Mouse (Mus musculus): ENCODE results near the gene Oaf.

Gene Oaf

DNA sequence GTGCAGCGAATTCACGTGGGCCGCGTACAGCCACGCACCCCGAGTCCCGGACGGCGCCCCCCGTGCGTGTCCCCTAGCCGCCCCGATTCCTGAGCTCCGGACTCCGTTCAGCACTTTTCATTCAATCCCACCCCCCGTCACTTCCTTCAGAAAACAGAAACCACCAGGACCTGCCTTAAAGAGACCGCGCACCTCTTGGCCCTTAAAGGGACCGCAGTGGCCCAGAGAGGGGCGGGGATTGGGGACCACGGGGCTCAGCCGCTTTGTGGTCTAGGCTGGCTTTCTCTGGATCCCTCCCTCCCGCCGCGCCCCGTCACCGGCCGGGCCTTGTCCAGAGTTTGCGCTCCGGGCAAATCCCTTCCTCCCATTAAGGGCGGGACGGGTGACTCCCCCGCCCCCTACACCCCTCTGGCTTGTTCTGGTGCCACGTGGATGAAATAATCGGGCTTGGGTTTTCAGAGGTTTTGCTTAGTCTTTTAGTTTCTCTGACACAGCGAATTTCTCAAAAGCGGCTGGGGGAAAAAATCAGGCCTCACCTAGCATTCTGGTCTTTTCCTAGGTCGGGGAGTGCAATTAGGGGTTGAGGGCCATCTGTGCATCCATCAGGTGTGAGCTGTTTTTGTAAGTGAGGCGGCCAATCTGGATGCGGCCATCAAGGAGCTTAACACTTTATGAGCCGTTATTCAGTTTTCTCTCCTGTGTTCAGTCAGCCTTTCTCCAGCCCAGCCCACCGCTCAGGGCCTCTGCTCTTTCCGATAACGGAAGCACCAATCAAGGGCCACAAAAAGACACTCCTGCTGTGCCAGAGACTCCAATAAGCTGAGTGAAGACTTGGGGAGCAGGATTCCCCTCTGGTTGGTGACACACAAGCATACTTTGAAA, at the start of gene Oaf:
Oaf (minus strand) TSS at position 200 of the 882 bp plus-strand sequence.
- DNase-seq: peak; percentile 66

DNA sequence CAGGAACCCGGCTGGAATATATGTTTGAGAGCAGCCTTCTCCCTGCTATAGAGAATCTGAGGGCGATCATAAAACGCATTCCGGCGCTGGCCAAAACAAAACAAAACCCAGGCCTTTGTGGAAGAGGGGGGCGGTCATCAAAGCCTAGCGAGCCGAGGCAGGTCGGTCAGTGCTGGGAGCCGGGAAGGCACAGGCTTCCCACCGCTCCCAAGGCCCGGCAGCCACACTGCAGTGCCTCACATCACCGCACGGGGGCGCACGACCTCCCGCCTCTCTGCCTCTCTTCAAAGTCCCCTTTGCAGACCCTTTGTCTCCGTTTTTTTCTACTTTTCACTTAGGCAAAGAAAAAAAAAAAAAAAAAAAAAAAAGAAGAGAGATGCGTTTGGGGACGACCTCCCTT, 47.2 kb upstream of the Oaf start:
- DNase-seq: peak; percentile 71

DNA sequence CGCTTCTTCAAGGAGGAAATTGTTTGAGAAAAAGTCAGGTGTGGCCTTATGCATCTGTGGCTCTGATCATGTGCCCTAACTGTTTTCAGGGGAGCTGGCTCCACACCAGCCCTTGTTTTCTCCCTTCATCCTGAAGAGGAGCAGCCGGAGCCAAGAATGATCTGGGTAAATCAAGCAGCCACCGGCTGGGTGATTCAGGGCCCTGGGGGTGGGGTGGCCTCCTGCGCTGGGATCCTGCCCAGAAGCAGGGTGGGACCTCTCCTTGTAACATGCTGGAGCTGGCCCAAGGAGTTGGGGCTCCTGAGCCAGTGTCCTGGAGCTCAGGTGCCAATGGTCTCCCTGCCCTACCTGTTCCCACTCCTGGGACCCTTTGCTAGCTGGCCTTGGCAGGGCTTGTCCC, 45.6 kb upstream of the Oaf start:
- no peak for DNase-seq

DNA sequence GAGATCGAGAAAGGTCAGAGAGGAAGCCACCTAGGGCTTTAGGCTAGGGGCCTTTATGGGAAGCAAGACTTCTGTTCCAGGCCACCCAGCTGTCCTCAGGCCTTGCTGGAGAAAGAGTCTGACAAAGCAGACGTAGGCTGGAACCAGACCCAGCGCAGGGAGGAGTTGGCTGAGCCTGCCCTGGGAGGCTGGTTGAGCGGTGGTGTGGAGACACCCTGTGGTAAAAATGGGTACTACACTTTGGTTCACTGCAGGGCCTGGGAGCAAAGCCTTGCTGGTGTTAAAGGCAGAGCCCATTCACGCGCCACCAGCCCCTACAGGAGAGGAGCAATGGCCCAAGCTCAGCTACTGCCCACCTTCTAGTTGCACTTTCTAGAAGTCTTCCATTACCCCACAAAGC, 44.6 kb upstream of the Oaf start:
- DNase-seq: peak; percentile 75

DNA sequence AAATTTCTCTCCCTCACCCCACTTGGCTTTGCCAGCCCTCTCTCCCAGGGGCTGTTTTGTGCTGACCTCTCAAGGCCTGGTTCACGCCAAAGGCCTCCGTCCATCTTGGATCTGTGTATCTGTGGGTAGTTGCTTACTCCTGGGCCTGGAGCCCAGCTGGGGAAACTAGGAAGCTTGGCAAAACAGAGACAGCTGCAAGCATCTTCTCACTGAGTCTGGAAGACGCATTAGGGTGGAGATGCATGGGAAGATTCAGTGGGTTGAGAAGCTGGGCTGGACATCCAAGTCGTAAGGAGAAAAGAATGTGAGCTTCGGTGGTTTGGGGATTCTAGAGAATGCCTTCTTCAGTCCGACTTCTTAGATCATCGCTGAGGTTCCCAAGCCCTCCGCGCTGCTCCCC, 34.0 kb upstream of the Oaf start:
- no peak for DNase-seq

DNA sequence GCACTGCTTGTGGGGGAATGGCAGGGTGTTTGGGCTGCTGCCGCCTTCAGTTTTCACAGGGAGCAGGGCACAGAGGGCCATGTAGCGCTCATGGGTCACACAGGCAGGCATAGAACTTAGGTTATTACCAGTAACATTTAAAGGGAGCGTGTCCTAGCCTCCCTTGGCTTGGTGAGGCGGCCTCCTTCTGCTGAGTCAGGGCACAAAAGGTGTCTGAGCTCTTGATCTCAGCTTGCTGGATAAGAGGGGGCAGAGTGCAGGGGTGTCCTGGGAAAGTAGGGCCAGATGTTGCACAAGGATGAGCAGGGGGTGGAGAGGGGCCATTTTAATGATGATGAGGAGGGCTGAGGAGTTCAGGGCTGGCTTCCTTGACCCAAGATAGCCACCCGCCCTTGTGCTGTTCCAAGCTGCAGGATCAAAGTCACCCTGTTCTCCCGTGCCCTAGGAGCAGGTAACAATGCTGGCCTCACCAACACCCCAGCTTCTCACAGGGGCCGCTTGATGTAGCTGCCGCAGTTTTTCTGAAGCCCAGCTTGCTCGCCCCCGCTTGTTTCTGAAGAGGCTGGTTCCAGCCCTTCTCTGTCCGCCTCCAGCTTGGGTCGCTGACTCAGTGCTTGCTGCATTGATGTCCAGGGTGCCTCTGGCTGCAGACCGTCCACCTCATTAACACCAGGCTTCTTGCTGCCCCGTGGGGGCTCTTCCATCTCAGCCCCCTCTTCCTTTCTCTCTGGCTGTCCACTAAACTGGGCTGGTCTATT, 32.2 kb upstream of the Oaf start:
- no peak for DNase-seq

DNA sequence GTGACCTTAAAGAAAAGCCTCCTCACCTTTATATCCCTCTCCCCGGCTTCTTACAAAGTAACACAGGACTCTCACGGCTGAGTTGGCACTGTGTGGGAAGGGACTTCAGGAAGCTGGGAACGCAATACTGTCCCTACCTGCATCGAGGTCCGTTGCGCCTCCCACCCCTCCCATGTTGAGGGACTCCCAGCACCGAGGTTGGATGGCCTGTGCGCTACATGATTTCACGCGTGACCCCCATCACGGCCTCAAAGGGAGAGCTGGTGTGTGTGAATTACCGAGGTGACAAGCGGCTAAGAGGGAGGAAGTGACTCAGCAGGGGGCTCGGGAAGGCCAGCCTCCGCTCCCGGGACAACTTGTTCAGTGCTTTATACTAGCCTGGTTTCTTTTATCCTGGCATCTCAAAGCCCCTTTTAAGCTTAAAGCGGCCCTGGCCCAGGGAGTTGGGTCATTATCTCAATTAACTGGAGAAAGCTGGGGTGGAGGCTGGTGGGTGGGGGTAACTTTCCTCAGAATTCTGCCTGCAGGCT, 31.1 kb upstream of the Oaf start:
- DNase-seq: no peak

DNA sequence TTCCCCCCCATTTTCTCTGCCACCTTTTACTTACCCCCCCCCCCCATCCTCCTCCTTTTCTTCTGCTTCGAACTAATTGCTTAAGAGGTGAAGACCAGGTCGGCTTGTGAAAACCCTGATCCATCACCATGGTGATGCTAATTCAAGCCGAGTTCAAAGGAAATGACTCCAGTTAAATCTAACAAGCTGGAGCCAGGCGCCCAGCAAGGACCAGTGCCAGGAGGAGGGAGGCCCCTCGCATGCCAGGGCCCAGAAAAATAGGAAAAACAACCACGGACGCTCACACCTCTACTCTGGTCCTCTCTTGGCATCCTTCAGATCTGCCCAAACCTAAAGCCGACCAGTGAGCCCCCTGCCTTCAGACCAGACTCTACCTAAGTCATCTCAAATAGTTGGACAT, 29.5 kb upstream of the Oaf start:
- no peak for DNase-seq

DNA sequence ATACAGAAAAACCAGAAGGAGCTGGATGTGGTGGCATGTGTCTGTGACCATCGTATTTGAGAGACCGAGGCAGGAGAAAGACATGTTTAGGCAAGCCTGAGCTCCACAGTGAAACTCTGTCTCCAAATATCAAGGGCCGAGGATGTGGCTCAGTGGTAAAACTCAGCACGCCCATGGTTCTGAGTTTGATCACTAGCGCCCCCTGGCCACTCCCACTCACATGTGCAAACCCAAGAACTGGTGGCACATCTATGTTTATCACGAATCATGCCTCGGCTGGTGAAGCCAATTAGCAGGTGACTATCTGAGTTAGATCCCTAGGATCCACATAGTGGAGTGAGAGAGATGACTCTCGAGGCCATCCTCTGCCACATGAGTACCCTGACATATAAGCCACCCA, 27.6 kb upstream of the Oaf start:
- DNase-seq: no peak

DNA sequence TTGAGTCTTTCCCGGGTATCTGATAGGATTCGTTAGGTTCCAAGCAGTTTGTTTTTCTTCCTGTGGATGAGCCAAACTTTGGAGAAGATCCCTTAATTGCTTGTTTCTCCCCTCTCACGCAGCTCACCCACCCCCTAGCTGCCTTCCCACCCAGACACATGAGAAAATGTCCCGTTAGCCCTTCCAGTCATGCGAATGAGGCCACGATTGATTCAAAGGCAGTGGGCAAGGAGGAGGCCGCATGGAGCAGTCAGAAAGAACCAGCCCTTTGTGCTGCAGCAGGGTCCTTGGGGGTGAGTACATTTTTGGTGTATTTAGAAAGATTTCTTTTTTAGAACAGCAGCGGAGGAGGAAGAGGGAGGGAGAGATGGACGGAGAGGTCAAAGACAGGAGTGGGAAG, 25.5 kb upstream of the Oaf start:
- DNase-seq: no peak

DNA sequence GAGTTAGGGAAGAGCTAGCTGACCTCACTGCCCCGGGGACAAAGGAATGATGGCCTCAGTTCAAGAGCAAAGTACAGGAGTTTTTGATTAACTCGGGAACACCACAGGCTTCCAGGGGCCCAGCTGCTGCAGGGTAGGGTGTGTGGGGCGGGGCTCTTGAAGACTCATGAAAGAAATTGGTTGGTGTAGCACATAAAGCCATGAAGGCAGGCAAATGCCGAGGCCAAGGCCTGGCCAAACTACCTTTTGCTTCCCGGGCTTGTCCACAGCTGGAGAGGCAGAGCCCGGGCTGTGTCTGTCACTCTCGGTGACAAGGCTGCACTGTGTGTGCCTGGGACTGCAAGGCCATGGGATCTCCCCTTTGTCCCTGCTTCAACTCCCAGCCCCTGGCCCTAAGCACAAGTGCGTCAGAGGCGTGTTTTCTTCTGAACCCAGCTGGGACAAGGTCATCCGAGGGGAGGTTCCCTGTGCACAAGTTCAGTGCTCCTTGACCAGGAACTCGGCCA, 24.3 kb upstream of the Oaf start:
- no peak for DNase-seq

DNA sequence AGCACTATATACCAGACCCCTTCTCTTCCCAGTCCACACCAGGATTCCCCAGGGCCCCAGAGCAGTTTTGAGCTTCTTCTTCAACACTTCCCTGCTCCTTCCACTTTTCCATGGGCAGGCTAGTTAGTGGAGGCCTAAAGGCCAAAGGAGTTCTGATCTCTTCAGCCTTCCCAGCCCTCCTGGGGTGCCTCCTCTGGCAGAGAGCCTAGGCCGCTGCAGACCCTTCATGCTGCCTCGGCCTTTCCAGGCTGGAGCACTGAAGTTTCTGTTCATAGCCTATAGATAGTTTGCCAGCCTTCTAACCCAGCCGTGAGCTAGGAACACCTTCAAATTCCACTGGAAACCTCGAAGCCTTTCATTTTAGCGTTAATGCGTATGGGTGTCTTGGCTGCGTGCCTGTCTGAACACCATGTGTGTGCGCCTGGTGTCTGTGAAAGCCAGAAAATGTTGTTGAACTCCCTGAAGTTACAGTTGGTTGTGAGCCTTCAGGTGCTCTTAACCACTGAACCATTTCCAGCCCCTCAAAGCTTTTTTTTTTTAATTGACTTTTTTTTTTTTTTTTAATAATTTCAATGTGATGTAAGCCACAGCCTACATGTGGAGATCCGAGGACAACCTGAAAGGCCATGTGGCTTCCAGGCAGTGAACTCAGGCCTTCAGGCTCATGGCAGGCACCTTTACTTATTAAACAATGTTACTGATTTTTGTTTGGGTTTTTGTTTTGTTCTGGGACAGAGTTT, 23.3 kb upstream of the Oaf start:
- no peak for DNase-seq

DNA sequence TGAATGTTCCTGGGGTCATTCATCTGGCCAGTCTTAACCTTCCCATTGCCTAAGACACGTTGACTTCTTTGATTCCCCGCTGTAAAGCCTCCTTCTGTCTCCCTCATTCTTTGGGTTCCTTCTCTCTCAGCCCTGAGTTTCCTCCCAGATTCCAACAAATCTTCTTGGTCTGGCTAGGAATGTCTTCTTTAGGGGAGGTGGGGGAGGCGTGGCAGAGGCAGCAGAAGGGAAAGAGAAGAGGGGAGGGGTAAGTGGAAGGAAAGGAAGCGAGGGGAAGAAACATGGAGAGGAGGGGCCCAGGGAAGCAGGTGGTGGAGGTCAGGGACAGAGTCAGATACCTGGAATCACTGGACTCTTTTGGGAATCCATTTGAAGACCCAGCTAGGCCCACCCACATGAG, 22.7 kb upstream of the Oaf start:
- no peak for DNase-seq

DNA sequence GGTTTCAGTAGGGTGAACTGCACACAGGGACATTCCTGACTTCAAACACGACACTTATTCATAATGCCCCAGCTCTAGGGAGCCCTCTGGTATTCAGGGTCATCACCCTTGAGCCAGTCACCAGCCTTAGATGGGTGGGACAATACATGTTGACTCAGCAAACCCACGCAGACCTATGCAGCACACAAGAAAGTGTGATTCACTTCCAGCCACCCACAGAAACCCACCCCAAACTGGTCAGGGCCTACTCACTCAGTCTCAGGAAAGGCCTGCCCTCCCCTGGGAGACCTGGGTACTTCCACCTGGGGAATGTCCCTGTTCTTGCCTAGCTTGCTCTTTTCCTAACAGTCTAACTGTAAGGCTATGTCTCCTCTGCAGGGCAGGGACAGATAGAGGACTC, 22.2 kb upstream of the Oaf start:
- DNase-seq: no peak

DNA sequence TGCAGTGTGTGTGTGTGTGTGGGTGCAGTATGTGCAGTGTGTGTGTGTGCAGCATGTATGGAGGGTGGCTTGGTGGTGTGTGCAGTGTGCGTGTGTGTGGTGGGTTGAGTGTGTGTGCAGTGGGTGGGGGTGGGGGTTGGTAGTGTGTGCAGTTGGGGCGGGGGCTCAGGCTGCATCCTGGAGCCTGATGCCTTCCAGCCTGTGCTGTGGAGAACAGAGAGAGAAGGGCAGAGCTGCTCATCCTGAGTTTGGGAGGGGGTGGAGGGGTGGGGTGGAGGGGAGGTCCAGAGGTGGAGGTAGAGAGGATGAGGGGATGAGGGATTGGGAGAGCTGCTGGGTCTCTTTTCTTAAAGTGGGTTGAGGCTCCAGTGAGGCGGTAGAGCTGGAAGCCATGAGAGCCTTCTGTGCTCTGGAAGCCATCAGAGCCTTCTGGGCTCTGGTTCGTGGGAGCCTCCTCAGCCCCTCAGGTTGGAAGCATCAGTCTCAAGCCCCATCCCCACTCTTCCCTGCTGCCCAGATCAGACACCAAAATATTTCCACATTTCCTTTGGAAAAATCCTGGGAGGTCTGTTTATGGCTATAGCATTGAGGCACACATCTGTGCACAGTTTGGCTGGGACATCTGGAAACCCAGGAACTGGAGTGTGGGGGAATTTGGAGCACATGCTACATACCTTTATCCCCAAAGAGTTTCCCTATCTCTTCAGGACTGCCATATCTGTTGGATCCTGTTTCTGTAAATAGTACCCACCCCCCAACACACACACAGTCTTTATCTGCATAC, 21.6 kb upstream of the Oaf start:
- no peak for DNase-seq

DNA sequence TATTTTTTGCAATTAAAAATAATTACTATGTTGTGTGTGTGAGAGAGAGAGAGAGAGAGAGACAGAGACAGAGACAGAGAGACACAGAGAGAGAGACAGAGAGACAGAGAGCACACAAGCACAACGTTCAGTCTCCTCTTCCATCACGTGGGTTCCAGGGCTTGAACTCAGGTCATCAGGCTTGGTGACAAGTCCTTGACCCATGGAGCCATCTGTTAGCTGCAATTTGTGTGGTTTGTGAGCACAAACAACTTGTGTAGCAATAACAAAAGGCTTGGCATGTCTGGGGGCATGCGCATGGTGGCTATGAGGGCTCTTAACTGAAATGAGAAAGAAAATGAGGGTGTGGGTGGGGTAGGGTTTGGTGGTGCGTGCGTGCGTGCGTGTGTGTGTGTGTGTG, 20.9 kb upstream of the Oaf start:
- DNase-seq: no peak

DNA sequence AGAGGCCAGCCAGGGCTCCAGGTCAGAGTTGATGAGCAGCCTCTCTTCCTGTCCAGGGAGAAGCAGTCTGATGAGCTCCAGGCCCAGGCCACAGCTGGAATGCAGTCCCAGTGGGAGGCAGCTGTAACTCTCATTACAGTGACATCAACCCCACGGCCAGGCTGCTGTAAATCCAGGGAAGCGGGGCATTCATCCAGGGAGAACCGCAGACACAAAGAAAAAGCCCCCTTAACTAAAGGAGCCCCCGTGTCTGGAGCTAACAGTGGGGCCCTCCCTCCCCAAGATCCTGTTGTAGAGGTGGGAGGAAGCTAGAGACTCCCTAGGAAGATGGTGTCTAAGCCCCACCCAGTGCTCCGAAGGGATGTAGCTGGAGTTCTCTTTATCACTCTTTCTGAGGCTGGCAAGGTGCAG, 13.6 kb upstream of the Oaf start:
- DNase-seq: no peak

DNA sequence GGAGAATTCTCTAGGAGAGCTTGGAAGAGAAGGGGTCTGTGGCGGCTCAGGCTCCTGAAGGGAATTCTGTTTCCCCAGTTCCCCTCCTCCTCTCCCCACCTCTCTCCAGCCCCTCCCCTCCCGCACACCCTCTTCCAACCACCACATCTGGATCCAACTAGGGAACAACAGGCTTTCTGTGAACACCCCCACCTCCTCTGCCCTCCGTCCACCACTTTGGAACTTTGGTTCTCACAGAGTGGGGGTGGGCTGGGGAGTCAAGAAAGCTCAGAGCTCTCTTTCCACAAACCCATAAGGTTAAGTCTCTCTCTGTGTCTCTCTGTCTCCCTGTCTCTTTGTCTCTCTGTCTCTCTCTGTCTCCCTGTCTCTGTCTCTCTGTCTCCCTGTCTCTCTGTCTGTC, 13.1 kb upstream of the Oaf start:
- no peak for DNase-seq

DNA sequence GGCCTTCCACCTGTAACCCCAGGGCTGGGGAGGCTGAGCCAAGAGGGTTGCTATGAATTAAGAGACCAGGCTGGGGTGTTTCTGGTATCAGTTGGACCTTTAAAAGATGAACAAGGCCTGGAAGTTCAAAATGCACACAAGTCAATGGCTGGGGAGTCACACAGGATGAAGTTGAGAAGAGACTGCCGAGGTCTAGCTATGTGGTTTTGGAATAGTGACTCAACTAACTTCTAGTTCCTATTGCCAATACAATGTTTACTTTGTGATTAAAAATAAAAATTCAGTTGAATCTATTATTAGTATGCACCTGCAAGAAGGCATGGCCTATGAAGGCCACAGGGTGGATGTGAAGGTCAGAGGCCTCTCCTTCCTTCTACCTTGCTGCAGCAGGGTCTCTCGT, 12.1 kb upstream of the Oaf start:
- DNase-seq: no peak

DNA sequence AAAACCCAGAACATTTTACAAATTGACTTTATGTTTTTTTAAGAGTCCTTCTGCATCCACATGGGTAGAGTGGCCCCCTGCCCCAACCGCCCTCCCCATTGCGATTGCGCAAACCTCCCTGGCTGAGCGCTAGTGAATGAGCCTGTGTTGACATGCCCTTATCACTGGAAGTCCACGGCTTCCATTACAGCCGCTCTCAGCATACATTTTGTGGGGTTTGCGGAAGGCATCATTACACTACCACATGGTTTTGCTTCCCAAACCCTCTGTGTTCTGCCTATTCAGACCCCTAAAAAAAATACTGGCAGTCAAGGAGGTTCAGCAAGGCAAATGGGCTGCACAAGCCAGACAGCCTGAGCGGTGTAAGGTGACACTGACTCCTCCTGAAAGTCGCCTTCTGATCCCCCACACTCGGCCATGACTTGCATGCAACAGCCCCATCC, 7.0 kb upstream of the Oaf start:
- no peak for DNase-seq

DNA sequence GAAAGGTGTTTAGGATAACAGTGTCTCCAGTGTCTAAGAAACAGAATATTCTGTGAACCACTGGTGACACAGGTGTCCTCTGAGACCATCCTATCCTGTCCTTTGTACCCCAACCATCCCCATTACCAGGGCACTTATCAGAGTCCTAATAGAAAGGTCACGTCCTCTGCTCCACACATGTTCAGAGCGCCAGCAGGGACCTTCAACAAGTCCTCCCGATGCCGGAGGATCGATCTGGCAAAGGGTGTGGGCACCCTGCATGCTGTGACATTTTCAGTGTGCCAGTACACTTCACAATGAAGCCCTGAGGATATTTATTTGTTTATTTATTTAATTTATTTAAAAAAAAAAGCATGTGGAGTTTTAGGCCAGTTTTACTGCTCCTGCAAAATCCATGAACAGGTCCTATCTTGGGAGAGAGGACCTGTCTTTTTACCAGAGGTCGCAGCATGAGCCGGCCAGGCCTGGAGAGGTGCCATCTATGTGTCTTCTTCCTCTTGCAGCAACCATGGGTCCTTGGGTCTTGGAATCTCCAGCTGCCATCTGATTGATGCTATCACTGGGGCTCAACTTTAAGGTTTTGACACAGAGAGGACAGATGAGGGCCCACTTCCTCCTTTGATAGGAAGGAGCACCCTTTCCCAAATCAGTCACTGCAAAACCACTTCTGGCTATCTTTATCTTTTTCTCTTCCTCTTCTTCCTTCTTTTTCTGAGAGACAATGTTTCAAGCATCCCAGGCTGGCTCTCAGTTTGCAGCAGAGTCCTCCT, 6.3 kb upstream of the Oaf start:
- no peak for DNase-seq

DNA sequence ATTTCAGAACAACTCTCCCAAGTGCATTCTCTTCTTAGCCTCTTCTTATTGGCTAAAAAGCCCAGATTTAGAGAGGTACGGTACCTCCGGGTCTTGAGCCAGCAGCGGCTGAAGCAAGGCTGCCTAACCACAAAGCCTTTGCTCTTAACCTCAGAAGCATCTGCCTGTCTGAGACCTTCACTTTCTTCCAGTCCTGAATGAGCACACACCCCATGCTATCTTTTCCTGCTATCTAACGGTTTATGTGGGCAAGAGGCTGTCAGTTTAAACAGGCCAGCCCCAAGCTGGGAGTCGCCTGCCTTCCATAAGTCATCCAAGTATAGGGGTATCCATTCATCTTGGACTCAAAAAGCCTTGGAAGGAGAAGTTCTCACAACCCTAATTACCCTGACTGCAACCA, 2.7 kb upstream of the Oaf start:
- no peak for DNase-seq
